Mouse (Mus musculus): ENCODE data around the gene Dmrt2. TPM values are rescaled to one million over a fixed set of nuclear protein-coding genes. Genes with fewer than 3 reads are reported as not detected.

Gene Dmrt2
- polyA plus RNA-seq, 1 experiment from 2014 or later: 0.73 TPM

- no peaks in the 10 kb centered on the region for H3K36me3 ChIP-seq (ENCODE audit: control insufficient read depth, insufficient read depth, low read length)
- peak overlapping the region; percentile 84 for H3K4me2 ChIP-seq
- no peak for DNase-seq (ENCODE audit: low spot score)
- H3K27me3 ChIP-seq (replicated peaks; ENCODE audit: control insufficient read depth, insufficient read depth, low read length): peaks cover 97% of the 10 kb centered on the region
- ATAC-seq (replicated peaks; ENCODE audit: low FRiP score): no peak
- H3K4me3 ChIP-seq (ENCODE audit: low read depth, low read length): peak overlapping the region; percentile 45
- H3K9ac ChIP-seq (ENCODE audit: low read depth, low read length): no peak overlapping the region
- H3K4me1 ChIP-seq (replicated peaks; ENCODE audit: control insufficient read depth, insufficient read depth, low read length): peaks cover 9% of the 10 kb centered on the region
- 2% methylated on average over 57 of the region's 66 CpGs for WGBS
- no peaks in the 10 kb centered on the region for H3K9me3 ChIP-seq (ENCODE audit: control insufficient read depth, low read length)
- H3K27ac ChIP-seq (ENCODE audit: low read depth, low read length): no peak overlapping the region
Observed at GRCm38 (mm10) chr19:25673224-25674055, 1.2 kb downstream of the Dmrt2 start.

- Histone ChIP-seq H3K4me2 (peak overlapping the region; percentile 84), H3K4me1 (replicated peaks; ENCODE audit: control insufficient read depth, insufficient read depth, low read length) (peaks cover 9% of the 10 kb centered on the region), H3K9ac (ENCODE audit: low read depth, low read length) (no peak overlapping the region), H3K27me3 (replicated peaks; ENCODE audit: control insufficient read depth, insufficient read depth, low read length) (peaks cover 92% of the 10 kb centered on the region), H3K36me3 (ENCODE audit: control insufficient read depth, insufficient read depth, low read length) (no peaks in the 10 kb centered on the region), H3K4me3 (ENCODE audit: low read depth, low read length) (peak overlapping the region; percentile 45), H3K9me3 (ENCODE audit: control insufficient read depth, low read length) (no peaks in the 10 kb centered on the region), H3K27ac (ENCODE audit: low read depth, low read length) (no peak overlapping the region)
- WGBS: 3% methylated on average over 15 of the region's 15 CpGs
- no peak for ATAC-seq (replicated peaks; ENCODE audit: low FRiP score)
- no peak for DNase-seq (ENCODE audit: low spot score)
Observed at GRCm38 (mm10) chr19:25674056-25674420, 1.8 kb downstream of the Dmrt2 start.

- H3K27ac ChIP-seq (ENCODE audit: low read depth, low read length): no peak overlapping the region
- H3K9me3 ChIP-seq (ENCODE audit: control insufficient read depth, low read length): no peaks in the 10 kb centered on the region
- WGBS: 2% methylated on average over 8 of the region's 8 CpGs
- no peak overlapping the region for H3K4me3 ChIP-seq (ENCODE audit: low read depth, low read length)
- H3K4me2 ChIP-seq: no peak overlapping the region; the same call in 1 of the 2 replicates
- H3K27me3 ChIP-seq (replicated peaks; ENCODE audit: control insufficient read depth, insufficient read depth, low read length): peaks cover 85% of the 10 kb centered on the region
- H3K36me3 ChIP-seq (ENCODE audit: control insufficient read depth, insufficient read depth, low read length): no peaks in the 10 kb centered on the region
- ATAC-seq (replicated peaks; ENCODE audit: low FRiP score) (no peak), DNase-seq (ENCODE audit: low spot score) (no peak)
- H3K4me1 ChIP-seq (replicated peaks; ENCODE audit: control insufficient read depth, insufficient read depth, low read length): peaks cover 9% of the 10 kb centered on the region
- H3K9ac ChIP-seq (ENCODE audit: low read depth, low read length): no peak overlapping the region
Observed at GRCm38 (mm10) chr19:25674744-25675143, 2.5 kb downstream of the Dmrt2 start.

GRCm38 (mm10) chr19:25675866-25676440 lies 3.7 kb downstream of the Dmrt2 start:
- Histone ChIP-seq H3K4me2 (no peak overlapping the region), H3K4me1 (replicated peaks; ENCODE audit: control insufficient read depth, insufficient read depth, low read length) (peaks cover 9% of the 10 kb centered on the region), H3K9ac (ENCODE audit: low read depth, low read length) (no peak overlapping the region), H3K36me3 (ENCODE audit: control insufficient read depth, insufficient read depth, low read length) (no peaks in the 10 kb centered on the region), H3K27ac (ENCODE audit: low read depth, low read length) (no peak overlapping the region), H3K27me3 (replicated peaks; ENCODE audit: control insufficient read depth, insufficient read depth, low read length) (peaks cover 72% of the 10 kb centered on the region), H3K4me3 (ENCODE audit: low read depth, low read length) (no peak overlapping the region), H3K9me3 (ENCODE audit: control insufficient read depth, low read length) (no peaks in the 10 kb centered on the region)
- DNase-seq (ENCODE audit: low spot score): no peak
- 26% methylated on average over 9 of the region's 9 CpGs for WGBS
- ATAC-seq (replicated peaks; ENCODE audit: low FRiP score): no peak

- H3K4me2 ChIP-seq: no peak overlapping the region
- DNase-seq (ENCODE audit: low spot score) (no peak), ATAC-seq (replicated peaks; ENCODE audit: low FRiP score) (no peak)
- H3K36me3 ChIP-seq (ENCODE audit: control insufficient read depth, insufficient read depth, low read length): no peaks in the 10 kb centered on the region
- no peak overlapping the region for H3K27ac ChIP-seq (ENCODE audit: low read depth, low read length)
- WGBS: 72% methylated on average over 14 of the region's 14 CpGs
- no peak overlapping the region for H3K4me3 ChIP-seq (ENCODE audit: low read depth, low read length)
- H3K27me3 ChIP-seq (replicated peaks; ENCODE audit: control insufficient read depth, insufficient read depth, low read length): no peaks in the 10 kb centered on the region
- no peaks in the 10 kb centered on the region for H3K4me1 ChIP-seq (replicated peaks; ENCODE audit: control insufficient read depth, insufficient read depth, low read length)
- H3K9ac ChIP-seq (ENCODE audit: low read depth, low read length): no peak overlapping the region
- H3K9me3 ChIP-seq (ENCODE audit: control insufficient read depth, low read length): no peaks in the 10 kb centered on the region
Observed at GRCm38 (mm10) chr19:25698850-25699249, 26.6 kb downstream of the Dmrt2 start.

GRCm38 (mm10) chr19:25713382-25713781 lies 41.2 kb downstream of the Dmrt2 start:
- Histone ChIP-seq H3K36me3 (ENCODE audit: control insufficient read depth, insufficient read depth, low read length) (no peaks in the 10 kb centered on the region), H3K4me2 (no peak overlapping the region), H3K9me3 (ENCODE audit: control insufficient read depth, low read length) (no peaks in the 10 kb centered on the region), H3K27me3 (replicated peaks; ENCODE audit: control insufficient read depth, insufficient read depth, low read length) (no peaks in the 10 kb centered on the region), H3K4me1 (replicated peaks; ENCODE audit: control insufficient read depth, insufficient read depth, low read length) (no peaks in the 10 kb centered on the region), H3K27ac (ENCODE audit: low read depth, low read length) (no peak overlapping the region), H3K4me3 (ENCODE audit: low read depth, low read length) (no peak overlapping the region), H3K9ac (ENCODE audit: low read depth, low read length) (no peak overlapping the region)
- WGBS: 5% methylated on average over 8 of the region's 8 CpGs
- no peak for ATAC-seq (replicated peaks; ENCODE audit: low FRiP score)
- DNase-seq (ENCODE audit: low spot score): no peak

GRCm38 (mm10) chr19:25714927-25715326 lies 42.7 kb downstream of the Dmrt2 start:
- 68% methylated on average over 2 of the region's 2 CpGs for WGBS
- Histone ChIP-seq H3K4me2 (no peak overlapping the region), H3K9me3 (ENCODE audit: control insufficient read depth, low read length) (no peaks in the 10 kb centered on the region), H3K4me1 (replicated peaks; ENCODE audit: control insufficient read depth, insufficient read depth, low read length) (no peaks in the 10 kb centered on the region), H3K4me3 (ENCODE audit: low read depth, low read length) (no peak overlapping the region), H3K27ac (ENCODE audit: low read depth, low read length) (no peak overlapping the region), H3K36me3 (ENCODE audit: control insufficient read depth, insufficient read depth, low read length) (no peaks in the 10 kb centered on the region), H3K27me3 (replicated peaks; ENCODE audit: control insufficient read depth, insufficient read depth, low read length) (no peaks in the 10 kb centered on the region), H3K9ac (ENCODE audit: low read depth, low read length) (no peak overlapping the region)
- DNase-seq (ENCODE audit: low spot score) (no peak), ATAC-seq (replicated peaks; ENCODE audit: low FRiP score) (no peak)

GRCm38 (mm10) chr19:25722616-25723015 lies 50.4 kb downstream of the Dmrt2 start:
- Histone ChIP-seq H3K9ac (ENCODE audit: low read depth, low read length) (no peak overlapping the region), H3K9me3 (ENCODE audit: control insufficient read depth, low read length) (no peaks in the 10 kb centered on the region), H3K4me2 (no peak overlapping the region), H3K4me3 (ENCODE audit: low read depth, low read length) (no peak overlapping the region), H3K27ac (ENCODE audit: low read depth, low read length) (no peak overlapping the region), H3K27me3 (replicated peaks; ENCODE audit: control insufficient read depth, insufficient read depth, low read length) (no peaks in the 10 kb centered on the region), H3K4me1 (replicated peaks; ENCODE audit: control insufficient read depth, insufficient read depth, low read length) (no peaks in the 10 kb centered on the region), H3K36me3 (ENCODE audit: control insufficient read depth, insufficient read depth, low read length) (no peaks in the 10 kb centered on the region)
- ATAC-seq (replicated peaks; ENCODE audit: low FRiP score) (no peak), DNase-seq (ENCODE audit: low spot score) (no peak)
- 24% methylated on average over 5 of the region's 5 CpGs for WGBS

All from liver, embryonic 11.5 days (tissue).